44 mouse cellular contexts compared by ENCODE assay signal in genomic region chr11:83227926-83228723, GRCm38 (mm10). TPM values are rescaled to one million over a fixed set of nuclear protein-coding genes. Genes with fewer than 3 reads are reported as not detected.
"Had no signal": no experiment of that assay in that cellular context is flagged by ENCODE, and none has a peak within 500 bp of the region (broad histone marks: within the 10 kb centered on the region; RNA-seq: fewer than 3 reads in every experiment).

No protein-coding gene starts in this region.

- ATAC-seq: hindbrain, embryonic 16.5 days; hindbrain, postnatal 0 days; inflammation-experienced regulatory T-cells, adult 6 months; intestine, embryonic 15.5 days; intestine, embryonic 16.5 days; intestine, postnatal 0 days had no signal

- H3K4me2 ChIP-seq: heart, embryonic 11.5 days; heart, embryonic 12.5 days; heart, embryonic 13.5 days; heart, embryonic 15.5 days; hindbrain, embryonic 12.5 days; hindbrain, embryonic 13.5 days; hindbrain, embryonic 14.5 days; hindbrain, embryonic 15.5 days; intestine, embryonic 15.5 days; kidney, embryonic 15.5 days had no signal

- H3K4me1 ChIP-seq: heart, embryonic 10.5 days; heart, embryonic 12.5 days; heart, embryonic 13.5 days; heart, embryonic 15.5 days; hindbrain, embryonic 10.5 days; hindbrain, embryonic 12.5 days; hindbrain, embryonic 13.5 days; hindbrain, embryonic 15.5 days; intestine, embryonic 15.5 days; kidney, embryonic 15.5 days had no signal

- H3K4me3 ChIP-seq: heart, embryonic 10.5 days; heart, embryonic 12.5 days; heart, embryonic 13.5 days; heart, embryonic 15.5 days; hindbrain, embryonic 10.5 days; hindbrain, embryonic 12.5 days; hindbrain, embryonic 13.5 days; hindbrain, embryonic 15.5 days; intestine, embryonic 15.5 days; kidney, embryonic 15.5 days; layer of hippocampus, adult 2 months had no signal

- H3K27ac ChIP-seq: heart, embryonic 10.5 days; heart, embryonic 13.5 days; heart, embryonic 15.5 days; hindbrain, embryonic 10.5 days; hindbrain, embryonic 12.5 days; hindbrain, embryonic 13.5 days; hindbrain, embryonic 14.5 days; hindbrain, embryonic 15.5 days; hindbrain, postnatal 0 days; intestine, embryonic 15.5 days; kidney, embryonic 15.5 days; kidney, postnatal 0 days; layer of hippocampus, adult 2 months had no signal

- H3K36me3 ChIP-seq: heart, embryonic 10.5 days; heart, embryonic 12.5 days; heart, embryonic 13.5 days; heart, embryonic 15.5 days; hindbrain, embryonic 10.5 days; hindbrain, embryonic 12.5 days; hindbrain, embryonic 13.5 days; hindbrain, embryonic 15.5 days; intestine, embryonic 15.5 days; kidney, embryonic 15.5 days had no signal

- H3K9ac ChIP-seq: heart, embryonic 12.5 days; heart, embryonic 13.5 days; heart, embryonic 15.5 days; hindbrain, embryonic 12.5 days; hindbrain, embryonic 13.5 days; hindbrain, embryonic 14.5 days; hindbrain, embryonic 15.5 days; intestine, embryonic 15.5 days; kidney, embryonic 15.5 days had no signal

- H3K27me3 ChIP-seq: heart, embryonic 12.5 days; heart, embryonic 13.5 days; heart, embryonic 15.5 days; hindbrain, embryonic 12.5 days; hindbrain, embryonic 13.5 days; hindbrain, embryonic 15.5 days; intestine, embryonic 15.5 days; kidney, embryonic 15.5 days had no signal

- DNase-seq: heart, postnatal 10 days; heart, postnatal 14 days; heart, postnatal 36 days; heart, postnatal 4 days; kidney, adult 11 months; kidney, adult 18-20 months; kidney, adult 2 months; kidney, adult 8-10 months; kidney, adult 9 months; kidney, postnatal 10 days; kidney, postnatal 14 days; kidney, postnatal 25 days; kidney, postnatal 36 days; kidney, postnatal 4 days; layer of hippocampus, adult 9-11 months; layer of hippocampus, postnatal 36 days had no signal

- H3K9me3 ChIP-seq: heart, embryonic 10.5 days; heart, embryonic 12.5 days; heart, embryonic 13.5 days; heart, embryonic 15.5 days; hindbrain, embryonic 10.5 days; hindbrain, embryonic 12.5 days; hindbrain, embryonic 13.5 days; hindbrain, embryonic 15.5 days; intestine, embryonic 15.5 days; kidney, embryonic 15.5 days had no signal

RNA-seq across cellular contexts. Expression of gene Slfn3, which starts 37.0 kb away (rescaled TPM):
- polyA plus RNA-seq: hindbrain, embryonic 14.5 days had no signal

RNA-seq across cellular contexts. Expression of gene Slfn4, which starts 53.1 kb away (rescaled TPM):
- total RNA-seq: layer of hippocampus, adult 2 months; layer of hippocampus, postnatal 25 days; left cerebral cortex, adult 18-20 months had no signal
- polyA plus RNA-seq: heart, embryonic 10.5 days; heart, embryonic 11.5 days; heart, embryonic 12.5 days; heart, embryonic 13.5 days; heart, embryonic 14.5 days; hindbrain, embryonic 10.5 days; hindbrain, embryonic 11.5 days; hindbrain, embryonic 12.5 days; hindbrain, embryonic 13.5 days; hindbrain, embryonic 14.5 days; hindbrain, embryonic 15.5 days; hindbrain, embryonic 16.5 days; kidney, embryonic 14.5 days had no signal

RNA-seq across cellular contexts. Expression of gene Slfn14, which starts 58.4 kb away (rescaled TPM):
- total RNA-seq: hematopoietic stem cell, adult 5-6 weeks; hindbrain, postnatal 0 days; layer of hippocampus, adult 18-20 months; layer of hippocampus, adult 2 months; layer of hippocampus, postnatal 14 days; layer of hippocampus, postnatal 25 days; layer of hippocampus, postnatal 36 days had no signal
- polyA plus RNA-seq: hindbrain, embryonic 14.5 days; hindbrain, embryonic 16.5 days; hindbrain, postnatal 0 days; intestine, postnatal 0 days; kidney, adult 2 months; large intestine, adult 2 months had no signal
